Mouse (Mus musculus) midbrain, embryonic 12.5 days (tissue): ENCODE measurements at regions not wholly inside any gene's neighbourhood (a gene's known extent, or its start where the extent isn't known, plus 50 kb on each side); places are given as distances from the start of the nearest gene placed in this dataset. TPM values are rescaled to one million over a fixed set of nuclear protein-coding genes. Genes with fewer than 3 reads are reported as not detected.

Experiments used
- ATAC-seq: fragments of 200-750 bp; cut with Nextera tagmentation; 2 replicates; pipeline ENCODE4 v1.8.0; 2017; ENCODE audit warnings: low read depth, moderate TSS enrichment, moderate library complexity; ENCODE audit not compliant: low FRiP score
- H3K27ac ChIP-seq: fragments of 300-500 bp; sonication (generic); replicated peaks from 2 replicates; pipeline ENCODE4 v1.5.1; 2016; ENCODE audit warnings: mild to moderate bottlenecking
- H3K27me3 ChIP-seq: fragments of 300-500 bp; sonication (generic); 2 replicates; pipeline ENCODE4 v1.6.1; 2016; ENCODE audit warnings: mild to moderate bottlenecking
- H3K36me3 ChIP-seq: fragments of 300-500 bp; sonication (generic); 2 replicates; pipeline ENCODE4 v1.6.1; 2016
- H3K4me1 ChIP-seq: fragments of 300-500 bp; sonication (generic); 2 replicates; pipeline ENCODE4 v1.6.1; 2016
- H3K4me2 ChIP-seq: fragments of 300-500 bp; sonication (generic); replicated peaks from 2 replicates; pipeline ENCODE4 v1.6.1; 2016; ENCODE audit warnings: mild to moderate bottlenecking, moderate library complexity
- H3K4me3 ChIP-seq: fragments of 300-500 bp; sonication (generic); 2 replicates; pipeline ENCODE4 v1.5.1; 2016; ENCODE audit warnings: mild to moderate bottlenecking
- H3K9ac ChIP-seq: fragments of 300-500 bp; sonication (generic); replicated peaks from 2 replicates; pipeline ENCODE4 v1.6.1; 2016; ENCODE audit warnings: mild to moderate bottlenecking, moderate library complexity
- H3K9me3 ChIP-seq: fragments of 300-500 bp; sonication (generic); 2 replicates; pipeline ENCODE4 v1.6.1; 2016; ENCODE audit warnings: mild to moderate bottlenecking
- WGBS: fragments of 180-500 bp; shearing (Covaris S2); methylation state at CpG from one replicate; pipeline ENCODE4 v1.1.7; 2016; 5-methylcytosine and 5-hydroxymethylcytosine counted together
- microRNA-seq: library from miRNA; unstranded; fragments of <30 nt; microRNA quantifications from one replicate; pipeline ENCODE4, GENCODE M21; 2017

DNA sequence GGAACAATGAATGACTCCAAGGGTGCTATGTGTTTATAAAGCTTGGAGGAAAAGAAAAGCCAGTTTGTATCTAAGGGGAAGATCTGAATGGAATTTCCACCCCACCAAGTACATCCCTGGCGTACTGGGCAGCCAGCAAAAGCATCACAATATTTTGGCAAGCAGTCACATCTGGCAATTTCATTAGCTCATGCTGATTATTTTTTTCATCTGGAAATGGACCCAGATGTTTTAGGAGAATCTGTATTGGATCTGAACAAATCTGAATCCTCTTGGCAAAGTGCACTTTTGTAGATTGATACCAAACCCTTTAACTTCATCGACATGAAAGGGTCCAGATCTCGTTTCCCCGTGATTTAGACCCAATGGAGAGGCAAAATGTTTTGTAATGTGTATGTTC is 207.1 kb downstream of the Epha4 start:
- Histone ChIP-seq H3K27ac (no peak overlapping the region), H3K4me3 (no peak overlapping the region), H3K9ac (no peak overlapping the region), H3K9me3 (no peaks in the 10 kb centered on the region), H3K4me1 (no peaks in the 10 kb centered on the region), H3K36me3 (no peaks in the 10 kb centered on the region), H3K27me3 (peaks cover 4% of the 10 kb centered on the region; the same call in 1 of the 2 replicates), H3K4me2 (no peak overlapping the region)
- WGBS = 80% methylated on average over 4 of the region's 4 CpGs
- ATAC-seq = no peak

DNA sequence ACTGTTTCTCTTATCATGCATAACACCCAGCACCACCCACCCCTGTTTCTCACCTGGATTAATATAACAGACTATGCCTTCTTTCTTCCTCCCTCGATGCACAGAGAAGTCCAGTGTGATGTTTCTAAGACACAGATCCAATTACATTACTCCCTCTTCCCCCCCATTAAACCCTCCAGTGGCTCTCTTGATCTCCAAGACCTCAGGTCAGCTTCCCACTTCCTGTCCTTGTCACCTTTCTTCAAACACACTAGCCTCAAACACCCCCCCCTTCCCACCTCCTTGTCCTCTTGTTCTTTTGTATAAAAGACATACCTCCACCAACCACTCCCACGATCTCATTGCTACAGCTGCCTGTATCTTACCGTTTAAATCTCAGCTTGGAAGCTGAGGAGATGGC is 201.8 kb downstream of the Epha4 start:
- no peak overlapping the region for H3K9ac ChIP-seq
- H3K9me3 ChIP-seq = no peaks in the 10 kb centered on the region
- ATAC-seq = no peak
- H3K27ac ChIP-seq = no peak overlapping the region
- H3K4me3 ChIP-seq = no peak overlapping the region
- no peak overlapping the region for H3K4me2 ChIP-seq
- H3K4me1 ChIP-seq = no peaks in the 10 kb centered on the region
- 67% methylated on average over 3 of the region's 3 CpGs for WGBS
- H3K36me3 ChIP-seq = no peaks in the 10 kb centered on the region
- no peaks in the 10 kb centered on the region for H3K27me3 ChIP-seq

DNA sequence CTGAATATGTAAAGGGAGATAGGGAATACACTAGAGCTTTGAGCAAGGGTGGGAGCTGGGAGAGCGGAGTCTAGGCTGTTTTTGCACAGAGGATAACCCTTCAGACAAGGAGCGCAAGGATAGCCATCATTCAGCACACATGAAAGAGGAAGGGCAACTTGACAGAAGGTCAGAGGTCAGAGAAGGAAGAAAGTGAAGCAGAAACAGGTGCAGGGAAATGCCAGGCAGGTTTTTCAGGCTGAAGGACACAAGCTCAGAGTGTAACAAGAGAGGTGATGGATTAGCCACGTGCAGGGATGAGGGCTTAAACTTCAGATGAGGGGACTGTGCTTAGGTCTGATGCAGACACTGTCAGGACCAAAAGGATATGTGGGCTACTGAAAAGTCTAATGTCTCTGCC is 199.5 kb downstream of the Epha4 start:
- Histone ChIP-seq H3K9me3 (no peaks in the 10 kb centered on the region), H3K4me3 (no peak overlapping the region), H3K36me3 (no peaks in the 10 kb centered on the region), H3K4me2 (no peak overlapping the region), H3K27ac (no peak overlapping the region), H3K27me3 (no peaks in the 10 kb centered on the region), H3K9ac (no peak overlapping the region), H3K4me1 (0 out of 2 replicates have a peak, but pooled peaks cover 2% of the 10 kb centered on the region)
- ATAC-seq = no peak
- 64% methylated on average over 3 of the region's 3 CpGs for WGBS

DNA sequence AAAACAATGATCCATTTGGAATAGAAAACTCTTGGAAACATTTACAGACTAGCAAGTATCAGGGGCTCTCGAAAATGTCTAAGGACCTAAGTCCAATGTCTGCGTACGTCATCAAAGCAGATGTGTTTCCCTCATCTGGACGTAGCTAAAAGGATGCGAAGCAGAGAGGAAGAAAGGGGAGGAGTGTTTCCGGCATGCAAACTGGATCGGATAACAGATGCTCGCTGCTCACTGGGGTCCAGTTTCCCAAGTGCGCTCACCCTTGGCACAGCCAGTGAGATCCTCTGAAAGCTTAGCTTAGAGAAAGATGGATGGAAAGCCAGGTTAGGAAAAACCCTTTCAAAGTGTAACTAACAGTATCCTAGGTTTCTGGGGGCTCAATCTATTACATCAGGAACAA is 198.7 kb downstream of the Epha4 start:
- Histone ChIP-seq H3K4me3 (no peak overlapping the region), H3K27me3 (no peaks in the 10 kb centered on the region), H3K9me3 (no peaks in the 10 kb centered on the region), H3K4me2 (no peak overlapping the region), H3K9ac (no peak overlapping the region), H3K36me3 (no peaks in the 10 kb centered on the region), H3K4me1 (0 out of 2 replicates have a peak, but pooled peaks cover 2% of the 10 kb centered on the region), H3K27ac (no peak overlapping the region)
- 60% methylated on average over 9 of the region's 9 CpGs for WGBS
- no peak for ATAC-seq

Small RNA genes lying in the stretch of these regions (microRNA-seq; reads per million reads assigned to microRNA genes)
- not detected for gene Mir6343
